Mouse (Mus musculus) heart, postnatal 4 days (tissue): ENCODE data around the gene Spsb1. TPM values are rescaled to one million over a fixed set of nuclear protein-coding genes. Genes with fewer than 3 reads are reported as not detected.

Experiments
- DNase-seq: peaks from one replicate; pipeline ENCODE4 v3.0.0; 2021
- total RNA-seq, 2 experiments: library from RNA; stranded (reverse); gene quantifications; 2 replicates each; pipeline ENCODE4 v1.2.3; 2021

The Spsb1 gene
- total RNA-seq, 2 experiments from 2014 or later = 26.2 to 26.7 TPM

GRCm38 (mm10) chr4:149983921-149984645, 29.2 kb upstream of the Spsb1 start:
- no peak for DNase-seq

DNA sequence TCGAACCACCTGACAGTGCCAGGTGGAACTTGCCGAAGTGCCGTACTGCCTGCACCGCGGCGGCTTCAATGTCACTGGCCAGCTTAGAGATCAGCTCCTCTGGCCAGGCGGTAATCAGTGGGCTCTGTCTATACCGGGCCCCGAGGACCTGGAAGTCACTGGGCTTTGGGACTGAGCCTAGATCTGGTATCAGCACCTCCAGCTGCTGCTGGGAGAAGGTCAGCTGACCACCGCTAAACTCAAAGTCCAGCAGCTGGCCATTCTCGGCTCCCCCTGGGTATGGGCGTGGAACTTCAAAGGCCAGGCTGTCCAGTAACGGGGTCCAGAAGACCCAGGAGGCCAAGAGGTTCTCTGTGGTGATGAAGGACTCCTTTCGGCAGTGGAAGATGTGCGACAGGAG, 27.3 kb upstream of the Spsb1 start:
- no peak for DNase-seq

DNA sequence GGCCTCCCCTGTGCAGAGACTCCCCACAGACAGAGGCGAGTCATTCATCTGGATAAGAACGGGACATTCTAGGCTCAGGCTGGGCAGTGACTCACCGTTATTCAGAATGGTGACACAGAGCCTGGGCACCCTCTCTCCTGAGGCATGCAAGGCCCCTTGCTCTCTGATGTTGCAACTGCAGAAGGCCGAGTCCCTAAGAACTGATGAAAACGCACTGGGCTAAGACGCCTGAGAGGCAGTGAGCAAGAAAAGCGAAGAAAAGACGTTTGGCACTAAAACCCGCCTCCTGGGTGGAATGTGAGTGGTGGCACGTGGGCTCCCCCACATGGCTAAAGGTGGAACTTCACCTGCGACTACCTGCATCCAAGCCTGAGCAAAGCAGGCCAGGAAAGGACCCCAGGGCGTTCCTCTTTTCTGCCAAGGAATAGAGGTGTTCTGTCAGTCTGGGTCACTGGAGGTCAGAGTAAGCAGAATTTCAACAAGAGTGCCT, 25.0 kb upstream of the Spsb1 start:
- peak; percentile 86 for DNase-seq

DNA sequence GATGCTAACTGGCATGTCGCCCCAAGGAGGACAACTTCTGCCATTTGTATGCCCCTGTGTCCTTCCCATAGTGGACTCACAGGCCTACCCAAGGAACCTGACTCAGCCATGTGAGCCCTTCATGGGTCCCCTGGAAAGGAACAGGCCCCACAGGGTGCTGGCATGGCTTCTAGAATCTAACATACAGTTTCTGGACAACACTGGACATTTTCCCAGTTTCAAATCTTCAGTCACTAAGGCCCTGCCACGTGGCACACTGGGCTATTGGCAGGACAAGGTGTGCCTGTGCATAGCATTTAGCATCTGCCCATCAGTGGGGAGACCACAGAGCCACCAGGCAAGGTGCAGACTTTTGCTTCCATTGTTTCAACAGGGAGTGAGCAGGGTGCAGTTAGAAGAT, 24.0 kb upstream of the Spsb1 start:
- DNase-seq = peak; percentile 4

DNA sequence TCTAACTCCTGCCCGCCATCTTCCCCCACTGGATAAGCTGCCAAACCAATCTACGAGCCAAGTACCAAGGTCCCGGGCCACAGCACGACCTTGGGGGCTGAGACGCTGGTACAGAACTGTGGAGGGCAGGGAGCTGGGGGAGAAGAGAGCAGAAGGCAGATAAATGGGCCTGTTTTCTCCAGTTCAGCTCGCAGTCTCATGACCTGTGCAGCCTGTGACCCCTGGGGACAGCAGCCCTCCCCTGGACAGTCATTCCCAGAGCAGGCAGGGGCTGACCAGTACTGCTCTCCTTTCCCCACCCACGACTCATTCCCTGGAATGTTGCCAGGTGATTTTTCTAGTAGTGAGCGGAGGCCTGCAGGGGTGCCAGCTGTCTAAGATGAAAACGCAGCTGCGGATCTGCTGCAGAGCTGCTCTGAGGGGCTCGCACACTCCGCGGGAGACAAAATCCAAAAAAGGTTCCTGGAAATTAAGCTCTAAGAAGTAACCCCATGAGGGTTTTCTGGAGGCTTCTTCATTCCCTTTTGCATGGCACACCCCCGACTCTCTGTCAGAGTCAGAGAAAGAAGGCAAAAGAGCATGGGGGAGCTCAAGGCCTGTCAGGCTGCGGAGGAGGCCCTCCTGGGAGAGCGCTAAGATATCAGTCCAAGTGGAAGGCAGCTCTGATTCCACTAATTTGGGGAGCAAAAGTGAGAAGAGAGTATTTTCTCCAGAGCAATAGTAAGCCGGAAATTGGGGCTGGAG, 23.1 kb upstream of the Spsb1 start:
- peak; percentile 55 for DNase-seq

DNA sequence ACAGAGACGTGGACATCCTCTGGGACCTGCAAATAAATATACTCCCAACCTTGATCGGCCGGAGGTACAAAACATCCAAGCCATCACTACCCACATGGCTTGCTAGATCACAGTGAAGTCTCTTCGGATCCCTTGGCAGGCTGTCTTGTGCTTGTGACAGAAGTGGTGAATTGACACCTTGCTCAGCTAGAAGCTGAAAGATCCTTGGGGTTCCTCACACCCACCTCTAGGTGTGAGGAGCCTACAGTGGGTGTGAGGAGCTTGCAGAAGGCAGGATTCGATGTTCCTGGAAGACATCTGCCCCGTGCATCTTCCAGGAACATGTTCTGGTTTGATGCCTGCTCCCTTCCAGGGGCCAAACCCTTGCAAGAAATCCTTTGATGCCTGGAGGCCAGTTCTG, 22.3 kb upstream of the Spsb1 start:
- DNase-seq = no peak

DNA sequence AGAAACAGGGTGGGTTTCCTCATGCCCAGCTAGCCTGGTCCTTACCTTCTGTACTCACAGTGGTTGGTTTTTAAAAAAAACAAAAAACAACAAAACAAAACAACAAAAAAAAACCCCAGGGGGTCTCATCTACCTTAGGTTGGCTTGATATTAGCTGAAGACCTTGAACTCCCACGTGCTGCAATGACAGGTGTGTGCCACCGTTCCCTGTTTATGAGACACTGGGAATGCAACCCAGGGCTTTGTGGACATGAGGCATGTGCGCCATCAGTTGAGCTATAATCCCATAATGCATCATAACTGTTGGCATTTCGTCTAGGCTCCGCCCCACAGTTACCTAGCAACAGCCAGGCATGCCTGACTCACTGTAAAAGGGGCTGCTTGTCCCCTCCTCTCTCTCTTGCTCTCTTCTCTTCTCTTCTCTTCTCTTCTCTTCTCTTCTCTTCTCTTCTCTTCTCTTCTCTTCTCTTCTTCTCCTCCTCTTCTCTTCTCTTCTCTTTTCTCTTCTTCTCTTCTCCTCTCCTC, 20.9 kb upstream of the Spsb1 start:
- DNase-seq = peak; percentile 14

DNA sequence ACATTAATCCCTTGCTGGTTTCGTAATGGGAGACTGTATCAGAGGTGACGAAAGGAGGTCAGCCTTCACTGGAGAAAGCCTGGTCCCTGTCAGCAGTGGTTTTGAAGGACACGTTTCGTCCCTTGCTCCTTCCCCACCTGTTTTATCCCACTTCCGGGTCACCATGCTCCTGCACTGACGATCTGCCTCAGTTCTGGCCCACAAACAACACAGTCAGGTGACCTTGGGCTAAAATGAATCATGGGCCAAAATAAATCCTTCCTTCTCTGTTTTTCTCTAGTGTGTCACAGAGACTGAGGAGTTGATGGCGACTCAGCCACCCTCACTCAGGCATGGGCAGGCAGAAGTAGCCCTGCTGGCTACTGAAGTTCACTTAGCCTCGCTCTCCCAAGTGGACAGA, 20.4 kb upstream of the Spsb1 start:
- DNase-seq = no peak

- DNase-seq = no peak
Measured at GRCm38 (mm10) chr4:149971393-149971792, 16.6 kb upstream of the Spsb1 start.

- DNase-seq = peak; percentile 11
Measured at GRCm38 (mm10) chr4:149968526-149968925, 13.7 kb upstream of the Spsb1 start.

GRCm38 (mm10) chr4:149966963-149967362, 12.1 kb upstream of the Spsb1 start:
- no peak for DNase-seq

GRCm38 (mm10) chr4:149966252-149966651, 11.4 kb upstream of the Spsb1 start:
- peak; percentile 86 for DNase-seq

DNA sequence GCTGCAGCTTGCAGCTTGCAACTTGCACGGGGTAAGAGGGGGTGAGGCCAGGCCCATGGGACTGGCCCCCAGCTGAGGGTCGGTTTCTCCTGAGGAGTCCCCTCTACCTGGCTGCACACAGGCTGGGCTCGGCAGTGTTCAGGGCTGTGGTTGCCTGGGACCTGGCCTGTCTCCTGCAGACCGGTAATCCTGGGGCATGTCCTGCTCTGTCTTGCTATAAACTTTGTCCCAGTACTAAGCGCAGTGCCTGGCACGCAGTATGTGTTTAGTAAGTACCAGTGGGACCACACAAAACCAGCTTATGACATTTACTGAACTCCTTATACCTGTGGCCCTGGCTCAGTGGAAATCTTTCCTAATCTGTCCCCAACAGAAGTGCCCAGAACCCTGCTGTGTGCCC, 10.8 kb upstream of the Spsb1 start:
- no peak for DNase-seq

DNA sequence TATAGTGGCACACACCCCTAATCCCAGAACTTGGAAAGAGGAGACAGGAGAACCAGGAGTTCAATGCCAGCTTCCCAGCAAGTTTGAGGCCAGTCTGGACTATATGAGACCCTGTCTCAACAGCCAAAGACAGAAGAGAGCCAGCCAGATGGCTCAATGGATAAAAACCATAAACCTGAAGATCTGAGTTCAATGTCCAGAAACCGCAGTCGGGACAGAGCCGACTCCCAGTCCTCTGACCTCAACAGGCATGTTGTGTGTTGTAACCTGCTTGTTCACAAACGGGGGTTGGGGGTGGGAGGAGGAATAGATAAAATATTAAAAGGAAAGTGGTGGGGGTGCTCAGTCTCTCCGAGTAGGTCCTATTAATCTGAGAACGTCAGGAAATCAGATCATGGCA, 10.4 kb upstream of the Spsb1 start:
- DNase-seq = no peak

- DNase-seq = no peak
Measured at GRCm38 (mm10) chr4:149964770-149965169, 9.9 kb upstream of the Spsb1 start.

DNA sequence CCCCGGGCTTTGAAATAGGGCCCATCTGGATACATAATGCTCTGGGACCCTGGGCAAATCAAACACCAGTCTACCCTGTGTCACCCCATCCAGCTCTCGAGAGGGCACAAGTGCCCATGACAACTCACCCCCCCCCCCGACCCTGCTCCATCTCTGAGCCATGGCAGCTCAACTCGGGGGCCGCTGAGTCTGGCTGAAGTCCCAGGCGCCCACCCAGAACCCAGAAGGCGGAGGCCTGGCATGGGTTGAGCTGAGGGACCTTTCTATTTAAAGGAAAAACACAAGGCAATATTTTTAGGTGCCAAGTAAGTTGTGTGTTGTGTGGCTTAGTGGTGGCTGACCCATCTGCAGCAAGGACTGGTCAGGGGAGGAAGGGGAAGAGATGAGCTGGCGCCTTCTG, 9.4 kb upstream of the Spsb1 start:
- DNase-seq = no peak

GRCm38 (mm10) chr4:149960391-149960790, 5.5 kb upstream of the Spsb1 start:
- no peak for DNase-seq

- no peak for DNase-seq
Measured at GRCm38 (mm10) chr4:149959816-149960215, 5.0 kb upstream of the Spsb1 start.

GRCm38 (mm10) chr4:149958566-149958965, 3.7 kb upstream of the Spsb1 start:
- peak; percentile 88 for DNase-seq

DNA sequence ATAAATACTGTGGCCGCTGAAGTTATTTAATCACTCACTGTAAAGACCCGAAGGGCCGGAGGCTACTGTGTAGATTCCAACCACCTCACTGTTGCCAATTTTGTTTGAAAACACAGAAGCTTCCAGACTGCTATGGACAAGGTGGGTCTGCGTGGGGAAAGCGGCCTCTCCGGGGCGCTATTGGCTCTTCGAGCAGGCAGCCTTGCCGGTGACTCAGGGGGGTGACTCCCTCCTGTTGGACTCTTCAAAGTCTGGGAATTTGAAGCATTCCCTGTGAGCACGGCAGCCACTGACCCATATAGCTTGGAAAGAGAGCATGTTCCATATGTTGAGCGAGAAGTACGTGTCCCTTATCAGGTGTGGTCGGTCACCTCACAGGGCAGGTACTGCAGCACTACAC, 1.2 kb upstream of the Spsb1 start:
- DNase-seq = no peak

DNA sequence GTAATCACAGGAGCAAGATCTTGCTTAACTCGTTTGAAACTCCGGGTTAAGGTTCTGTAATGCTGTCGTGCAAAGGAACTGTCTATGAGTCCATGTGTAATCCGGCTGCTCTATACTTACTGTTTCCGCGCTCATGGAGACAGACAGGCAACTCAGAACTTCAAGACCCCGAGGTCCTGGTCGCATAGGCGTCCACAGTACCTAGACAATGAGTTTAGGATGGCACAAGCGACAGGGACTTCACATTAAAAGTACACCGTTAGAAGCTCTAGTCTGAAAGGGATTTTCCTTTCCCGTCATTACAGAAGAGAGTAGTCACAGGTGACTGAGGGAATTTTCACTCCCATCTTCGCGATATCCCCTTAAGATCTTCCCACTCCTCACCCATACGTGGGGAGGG, 788 bp upstream of the Spsb1 start:
- DNase-seq = no peak

- peak; percentile 72 for DNase-seq
Measured at GRCm38 (mm10) chr4:149953621-149954481, 992 bp downstream of the Spsb1 start.

- no peak for DNase-seq
Measured at GRCm38 (mm10) chr4:149952201-149952600, 2.6 kb downstream of the Spsb1 start.
